Mouse (Mus musculus) urinary bladder, postnatal 4 days (tissue): ENCODE measurements around the gene Rnf213.
A peak's percentile ranks its signal among the peaks of the same experiment; 100 is the strongest.

Source experiments
- DNase-seq, 2 experiments: peaks; one replicate each; pipeline ENCODE4 v3.0.0; 2021 to 2022; ENCODE audit warnings: low spot score in 2 of 2

Gene Rnf213

DNA sequence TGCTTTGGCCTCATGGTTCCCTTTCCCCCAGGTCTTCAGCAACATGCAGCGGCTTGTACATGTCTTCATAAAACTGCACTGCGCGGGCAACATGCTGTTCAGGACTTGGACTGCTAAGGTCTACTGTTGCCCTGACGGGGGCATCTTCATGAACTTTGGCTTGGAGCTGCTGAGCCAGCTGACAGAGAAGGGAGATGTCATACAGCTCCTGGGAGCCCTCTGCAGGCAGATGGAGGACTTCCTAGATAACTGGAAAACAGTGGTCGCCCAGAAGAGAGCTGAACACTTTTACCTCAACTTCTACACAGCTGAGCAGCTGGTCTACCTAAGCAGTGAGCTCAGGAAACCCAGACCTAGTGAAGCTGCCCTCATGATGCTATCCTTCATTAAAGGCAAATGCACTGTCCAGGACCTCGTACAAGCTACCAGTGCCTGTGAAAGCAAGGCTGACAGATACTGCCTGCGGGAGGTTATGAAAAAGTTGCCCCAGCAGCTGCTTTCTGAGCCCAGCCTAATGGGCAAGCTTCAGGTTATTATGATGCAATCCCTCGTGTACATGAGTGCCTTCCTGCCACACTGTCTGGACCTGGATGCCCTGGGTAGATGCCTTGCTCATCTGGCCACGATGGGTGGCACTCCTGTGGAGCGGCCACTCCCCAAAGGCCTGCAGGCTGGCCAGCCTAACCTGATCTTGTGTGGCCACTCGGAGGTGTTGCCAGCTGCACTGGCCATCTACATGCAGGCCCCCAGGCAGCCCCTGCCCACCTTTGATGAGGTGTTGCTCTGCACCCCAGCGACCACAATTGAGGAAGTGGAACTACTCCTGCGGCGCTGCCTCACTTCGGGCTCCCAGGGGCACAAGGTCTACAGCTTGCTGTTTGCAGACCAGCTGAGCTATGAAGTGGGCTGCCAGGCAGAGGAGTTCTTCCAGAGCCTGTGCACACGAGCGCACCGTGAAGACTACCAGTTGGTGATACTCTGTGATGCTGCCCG is 43.3 kb downstream of the Rnf213 start:
- DNase-seq, result no peak

DNA sequence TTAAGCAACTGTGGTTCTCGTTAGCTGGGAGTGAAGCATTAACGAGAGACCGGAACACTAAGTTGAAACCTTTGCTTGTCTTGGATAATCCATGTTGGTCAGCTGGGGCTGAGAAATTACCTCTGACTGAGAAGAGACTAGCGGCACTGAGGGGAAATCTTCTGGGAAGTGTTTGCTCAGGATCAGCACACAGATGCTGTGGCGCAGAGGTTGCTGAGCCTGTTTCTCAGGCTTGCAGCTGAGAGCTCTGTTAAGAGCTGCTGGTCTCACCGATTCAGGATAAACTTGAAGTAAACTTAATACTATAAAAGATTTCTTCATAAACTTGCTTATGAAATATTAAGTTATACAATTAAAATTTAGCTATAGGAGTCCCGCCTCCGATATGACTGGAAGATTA is 45.9 kb downstream of the Rnf213 start:
- DNase-seq, result no peak

DNA sequence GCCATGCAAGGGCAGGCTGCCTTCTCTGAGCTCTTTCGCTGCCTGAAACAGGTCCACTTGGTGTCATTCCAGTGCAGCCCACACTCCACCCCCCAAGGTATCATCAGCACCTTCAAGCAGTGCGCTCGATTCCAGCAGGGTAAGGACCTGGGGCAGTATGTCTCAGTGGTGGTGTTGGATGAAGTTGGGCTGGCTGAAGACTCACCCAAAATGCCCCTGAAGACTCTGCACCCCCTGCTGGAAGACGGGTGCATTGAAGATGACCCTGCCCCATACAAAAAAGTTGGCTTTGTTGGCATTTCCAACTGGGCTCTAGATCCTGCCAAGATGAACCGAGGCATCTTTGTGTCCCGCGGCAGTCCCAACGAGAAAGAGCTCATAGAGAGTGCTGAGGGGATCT is 49.3 kb downstream of the Rnf213 start:
- no peak for DNase-seq

DNA sequence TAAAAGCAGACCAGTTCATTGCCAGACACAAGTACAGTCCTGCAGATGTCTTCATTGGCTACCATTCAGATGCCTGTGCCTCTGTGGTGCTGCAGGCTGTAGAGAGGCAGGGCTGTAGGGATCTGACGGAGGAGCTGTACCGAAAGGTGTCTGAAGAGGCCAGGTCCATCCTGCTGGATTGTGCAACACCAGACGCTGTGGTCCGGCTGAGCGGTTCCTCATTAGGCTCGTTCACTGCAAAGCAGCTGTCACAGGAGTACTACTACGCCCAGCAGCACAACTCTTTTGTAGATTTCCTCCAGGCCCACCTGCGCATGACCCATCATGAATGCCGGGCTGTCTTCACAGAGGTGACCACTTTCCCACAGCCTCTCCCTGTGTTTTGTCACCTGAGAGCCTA is 50.5 kb downstream of the Rnf213 start:
- no peak for DNase-seq

DNA sequence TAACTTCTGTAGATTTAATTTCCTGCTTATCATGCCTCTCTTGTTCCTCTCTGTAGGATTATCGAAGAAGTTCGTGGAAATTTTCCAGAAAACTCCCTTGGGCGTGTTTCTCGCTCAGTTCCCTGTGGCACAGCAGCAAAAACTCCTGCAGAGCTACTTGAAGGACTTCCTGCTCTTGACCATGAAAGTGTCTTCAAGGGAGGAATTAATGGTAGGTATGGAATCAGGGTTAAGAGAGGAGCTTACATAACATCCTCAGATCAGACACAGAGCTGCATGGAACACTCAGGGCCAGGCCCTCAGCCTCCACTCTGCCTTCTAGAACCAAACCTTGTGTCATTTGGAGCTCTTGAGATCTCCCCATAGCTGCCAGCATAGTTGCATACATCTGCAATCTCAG is 63.2 kb downstream of the Rnf213 start:
- no peak for DNase-seq

DNA sequence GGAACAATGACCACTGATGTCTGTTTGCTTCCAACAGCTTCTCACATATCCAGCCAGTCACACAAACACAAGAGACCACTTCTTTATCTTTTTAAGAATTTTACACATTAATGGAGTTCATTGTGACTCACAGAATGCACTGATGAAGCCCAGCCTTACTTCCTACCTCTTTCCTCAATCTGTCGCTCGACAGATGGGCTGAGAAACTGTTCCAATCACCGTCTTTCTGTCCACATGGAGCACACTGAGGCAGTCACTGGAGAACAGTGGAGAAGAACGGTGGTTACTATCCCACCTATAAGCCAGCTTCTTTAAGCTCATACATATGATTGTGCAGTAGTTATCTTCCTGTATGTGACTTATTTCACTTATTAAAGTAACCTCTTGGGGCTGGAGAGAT is 85.0 kb downstream of the Rnf213 start:
- DNase-seq, result no peak

DNA sequence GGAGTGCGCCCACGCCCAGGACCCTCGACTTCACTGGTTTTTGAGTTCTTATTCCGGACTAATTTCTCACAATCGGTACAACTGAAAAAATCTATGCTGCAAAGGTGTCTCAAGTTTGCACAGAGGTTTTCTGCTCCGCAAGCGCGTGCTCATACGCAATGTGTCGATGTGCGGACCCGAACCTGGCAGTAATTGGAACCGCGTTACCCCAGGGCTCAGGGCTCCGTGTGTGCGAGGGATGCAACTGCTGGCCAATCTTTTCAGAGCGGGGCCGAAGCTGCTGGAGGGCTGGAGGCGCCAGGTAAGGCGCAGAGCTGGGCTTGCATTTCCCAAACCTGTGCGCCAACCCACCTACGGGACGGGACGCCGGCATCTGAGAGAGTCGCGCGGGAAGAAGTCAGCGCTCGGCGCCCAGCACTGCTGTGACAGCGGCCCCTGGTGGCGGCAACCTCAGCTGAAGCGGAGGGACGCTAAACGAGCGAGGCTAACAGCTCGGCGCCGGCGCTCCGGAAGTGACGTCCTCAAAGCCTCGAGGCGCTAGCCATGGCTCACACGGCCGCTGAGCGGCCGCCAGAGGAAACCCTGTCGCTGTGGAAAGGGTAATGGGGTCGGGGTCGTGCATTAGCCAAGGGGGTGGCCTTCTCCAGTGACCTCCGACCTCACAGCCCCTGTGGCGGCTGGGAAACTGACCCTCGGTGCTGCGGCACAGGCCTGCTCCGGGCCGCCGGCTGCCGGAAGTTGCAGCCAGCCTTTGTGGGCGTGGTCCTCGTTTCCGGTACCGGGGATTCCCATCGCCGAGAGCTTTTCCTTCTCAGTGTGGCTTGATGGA is 98.2 kb downstream of the Rnf213 start, which contains the start of gene Endov:
Endov (plus strand) TSS at position 487 of the 829 bp plus-strand sequence.
- peak; percentile 96 to 99 for DNase-seq

DNA sequence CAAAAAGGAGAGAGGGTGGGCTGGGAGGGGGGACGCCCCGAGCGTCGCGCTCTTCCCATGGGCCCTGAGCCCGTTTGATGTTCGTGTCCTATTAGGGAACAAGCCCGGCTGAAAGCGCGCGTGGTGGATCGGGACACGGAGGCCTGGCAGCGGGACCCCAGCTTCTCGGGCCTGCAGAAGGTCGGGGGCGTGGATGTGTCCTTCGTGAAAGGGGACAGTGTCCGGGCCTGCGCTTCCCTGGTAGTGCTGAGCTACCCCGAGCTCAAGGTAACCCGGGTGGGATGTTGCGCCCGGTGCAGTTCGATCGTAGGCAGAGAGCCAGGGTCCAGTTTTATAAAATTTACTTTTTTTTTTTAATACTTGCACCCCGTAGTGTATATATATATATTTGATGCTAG is 98.8 kb downstream of the Rnf213 start:
- no peak for DNase-seq

DNA sequence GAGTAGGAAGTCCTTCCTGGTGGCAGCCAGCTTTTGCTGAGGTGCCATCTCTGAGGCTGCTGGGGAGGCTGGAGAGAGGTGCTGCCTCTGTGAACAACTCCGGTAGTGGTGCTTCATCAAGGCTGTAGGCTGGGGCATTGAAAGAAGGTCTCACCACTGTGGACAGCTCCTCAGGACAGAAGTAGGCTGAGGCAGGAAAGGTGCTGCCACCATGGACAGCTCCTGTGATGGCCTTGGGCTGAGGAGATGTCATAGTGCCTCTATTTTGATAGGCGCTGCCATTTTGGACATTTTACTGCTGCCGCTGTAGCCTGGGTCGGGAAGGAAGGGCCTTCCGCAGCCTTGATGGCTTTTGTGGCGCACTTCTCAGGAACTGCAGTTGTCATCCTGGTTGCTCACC is 99.9 kb downstream of the Rnf213 start:
- DNase-seq, result no peak

DNA sequence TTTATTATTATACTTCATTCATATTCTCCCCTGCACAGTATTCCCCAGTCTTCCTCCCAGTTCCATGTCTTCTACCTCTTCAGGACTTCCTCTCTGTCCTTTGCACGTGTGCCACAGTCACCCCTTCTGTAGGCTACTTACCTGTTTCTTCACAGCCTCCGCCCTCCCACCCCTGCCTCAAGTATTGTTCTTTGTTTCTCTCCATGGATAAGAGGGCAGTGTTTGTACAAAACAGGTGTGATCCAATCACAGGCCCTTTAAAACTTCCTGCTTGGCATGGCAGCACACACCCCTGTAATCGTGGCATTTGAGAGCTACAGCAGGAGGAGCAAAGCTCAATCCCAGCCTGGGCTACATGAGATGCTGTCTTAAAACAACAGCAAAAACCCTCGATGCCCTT is 100.6 kb downstream of the Rnf213 start:
- DNase-seq, result no peak

DNA sequence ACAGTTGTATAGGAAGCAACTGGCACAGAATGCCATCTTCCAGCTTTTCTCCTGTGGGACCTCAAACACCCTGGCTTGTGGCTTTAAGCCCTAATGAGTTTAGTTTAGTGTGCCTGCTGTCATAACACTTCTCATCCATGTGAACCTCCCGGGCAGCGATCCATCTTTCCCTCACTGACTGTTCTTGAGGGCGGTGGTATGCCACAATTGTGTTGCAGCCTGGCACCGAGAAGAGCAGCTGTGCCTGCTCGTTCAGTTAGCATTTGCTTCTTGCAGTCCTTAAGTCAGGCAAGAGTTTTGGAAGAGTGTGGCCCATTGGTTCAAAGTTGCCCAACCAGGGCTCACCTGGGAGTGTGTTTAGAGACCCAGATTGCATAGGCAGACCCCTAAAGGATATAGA is 103.2 kb downstream of the Rnf213 start:
- no peak for DNase-seq

DNA sequence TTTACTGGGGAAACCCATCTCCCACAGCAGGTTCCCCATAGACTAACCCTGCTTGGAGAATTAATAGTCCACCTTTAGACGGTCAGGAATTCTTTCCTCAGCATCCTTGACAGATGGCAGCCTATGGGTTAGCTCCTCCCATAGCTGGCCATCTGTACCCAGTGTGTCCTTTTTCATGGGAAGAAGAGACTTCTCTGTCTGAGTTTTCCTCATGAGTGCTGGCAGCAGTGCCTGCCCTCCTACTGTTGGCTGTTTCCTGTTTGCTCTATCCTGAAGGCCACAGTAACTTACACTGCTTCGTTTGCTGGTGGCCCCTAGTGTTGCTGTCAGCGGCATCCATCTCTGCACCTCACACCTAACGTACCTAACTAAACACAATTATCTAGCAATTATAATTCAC is 104.6 kb downstream of the Rnf213 start:
- DNase-seq, result no peak

DNA sequence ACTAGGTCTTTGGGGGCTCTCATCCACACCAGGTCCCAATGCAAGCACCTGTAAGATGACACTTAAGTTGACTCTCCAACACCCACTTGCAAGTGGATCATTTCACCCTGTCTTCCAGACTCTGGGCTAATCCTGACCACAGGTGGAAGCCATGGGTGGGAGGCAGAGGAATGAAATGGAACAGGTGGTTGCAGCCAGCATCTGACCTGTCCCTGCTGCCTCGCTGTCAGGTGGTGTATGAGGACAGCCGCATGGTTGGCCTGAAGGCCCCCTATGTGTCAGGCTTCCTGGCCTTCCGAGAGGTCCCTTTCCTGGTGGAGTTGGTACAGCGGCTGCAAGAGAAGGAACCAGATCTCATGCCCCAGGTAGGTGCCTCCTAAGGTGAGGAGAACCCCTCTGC is 106.4 kb downstream of the Rnf213 start:
- no peak for DNase-seq

DNA sequence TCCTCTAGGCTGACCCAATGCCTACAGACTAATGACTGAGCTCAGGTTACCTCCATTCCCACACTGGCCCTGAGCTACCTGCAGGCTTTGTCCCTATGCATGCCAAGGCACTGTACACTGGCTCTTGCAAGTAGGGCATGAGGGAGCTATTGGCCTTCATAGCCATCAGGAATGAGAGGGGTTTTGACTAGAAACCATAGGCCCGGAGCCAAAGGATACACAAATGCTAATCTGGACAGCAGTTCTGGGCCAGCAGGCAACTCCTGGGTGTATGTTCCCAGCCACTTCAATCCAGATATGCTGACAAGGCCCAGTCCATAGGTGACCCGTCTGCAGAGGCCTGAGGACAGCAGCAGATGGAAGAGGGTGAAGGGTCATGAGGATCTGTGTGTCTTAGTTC is 107.1 kb downstream of the Rnf213 start:
- DNase-seq, result no peak

DNA sequence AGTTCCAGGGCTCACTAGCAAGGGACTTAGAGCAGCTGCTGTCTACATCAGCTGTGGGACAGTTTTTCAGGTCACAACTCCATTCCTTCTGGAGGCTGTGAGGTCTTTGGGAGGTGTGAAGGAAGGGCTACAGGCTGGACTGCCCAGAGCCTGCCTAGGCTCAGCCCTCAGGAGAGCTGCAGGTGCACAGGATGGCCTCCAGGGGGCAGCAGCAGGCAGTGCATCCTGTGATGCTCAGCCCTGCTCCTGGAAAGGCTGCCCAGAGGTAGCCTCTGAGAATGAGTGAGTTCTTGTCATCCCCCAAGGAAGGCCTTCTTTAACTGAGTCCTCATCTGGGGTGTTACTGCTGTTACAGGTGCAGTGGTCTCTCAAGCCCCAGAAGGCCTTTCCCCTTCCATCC is 110.8 kb downstream of the Rnf213 start:
- DNase-seq, result peak; percentile 47 to 77

DNA sequence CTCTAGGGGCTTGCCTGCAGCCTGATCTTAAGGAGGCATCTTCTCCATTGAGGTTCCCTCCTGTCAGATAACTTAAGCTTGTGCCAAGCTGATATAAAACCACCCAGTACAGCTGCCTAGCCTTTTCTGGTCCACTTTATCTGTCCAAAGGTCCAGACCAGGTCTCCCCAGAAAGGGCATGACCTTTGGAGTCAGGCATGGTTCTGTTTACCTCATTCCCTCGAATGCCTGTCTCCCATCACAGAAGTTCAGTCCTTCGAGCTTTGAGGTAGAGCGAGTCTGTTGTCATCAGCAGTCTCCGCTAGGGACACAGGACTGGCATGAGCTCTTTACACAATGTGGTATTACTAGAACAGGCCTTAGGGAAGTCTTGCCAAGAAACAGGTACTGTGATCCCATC is 113.5 kb downstream of the Rnf213 start:
- no peak for DNase-seq

DNA sequence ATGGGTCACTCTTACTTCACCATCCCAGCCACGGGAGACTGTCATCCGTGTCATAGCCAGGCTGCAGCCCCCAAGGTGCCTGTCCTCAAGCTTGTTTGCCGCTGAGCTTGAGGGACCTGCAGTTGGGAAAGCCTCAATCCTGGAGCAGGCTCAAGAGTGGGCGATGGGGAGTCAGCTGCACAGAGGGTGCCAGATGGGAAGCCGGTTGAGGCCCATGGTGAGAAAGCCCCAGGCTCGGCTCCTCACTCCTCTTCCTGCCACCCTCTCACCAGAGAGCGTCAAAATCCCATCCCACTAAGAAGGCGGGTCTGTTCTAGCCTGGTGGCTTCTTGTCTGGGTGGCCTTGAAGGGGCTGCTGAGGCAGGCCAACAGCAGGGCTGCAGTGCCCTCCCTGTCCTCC is 114.9 kb downstream of the Rnf213 start:
- no peak for DNase-seq

DNA sequence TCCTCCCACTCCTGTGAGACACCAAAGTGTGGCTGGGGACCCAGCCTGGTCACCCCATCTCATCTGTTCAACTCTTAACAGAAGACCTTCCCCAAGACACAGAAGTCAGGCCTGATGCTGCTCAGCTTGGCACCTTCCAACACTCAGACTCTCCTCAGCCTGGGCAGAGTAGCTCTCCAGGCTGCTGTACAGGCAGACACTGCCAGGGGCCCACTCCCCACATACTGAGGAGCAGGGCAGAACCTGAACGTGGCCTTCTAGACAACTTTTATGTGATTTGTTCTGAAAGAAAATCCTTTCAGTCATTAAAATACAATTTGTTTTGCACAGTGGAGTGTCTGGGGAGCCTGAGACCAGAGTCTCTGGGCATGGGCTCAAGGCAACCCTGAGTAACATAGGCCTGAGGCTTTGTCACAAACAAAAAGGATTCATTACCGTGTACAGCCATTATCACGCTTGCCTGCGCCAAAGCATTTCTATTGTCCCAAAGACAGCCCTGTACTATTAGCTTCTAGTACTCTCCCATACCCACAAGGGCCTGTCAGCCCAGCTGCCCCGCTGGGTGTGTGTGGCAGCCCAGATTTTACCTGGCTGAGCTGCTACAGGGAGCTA is 116.4 kb downstream of the Rnf213 start:
- DNase-seq, result no peak

DNA sequence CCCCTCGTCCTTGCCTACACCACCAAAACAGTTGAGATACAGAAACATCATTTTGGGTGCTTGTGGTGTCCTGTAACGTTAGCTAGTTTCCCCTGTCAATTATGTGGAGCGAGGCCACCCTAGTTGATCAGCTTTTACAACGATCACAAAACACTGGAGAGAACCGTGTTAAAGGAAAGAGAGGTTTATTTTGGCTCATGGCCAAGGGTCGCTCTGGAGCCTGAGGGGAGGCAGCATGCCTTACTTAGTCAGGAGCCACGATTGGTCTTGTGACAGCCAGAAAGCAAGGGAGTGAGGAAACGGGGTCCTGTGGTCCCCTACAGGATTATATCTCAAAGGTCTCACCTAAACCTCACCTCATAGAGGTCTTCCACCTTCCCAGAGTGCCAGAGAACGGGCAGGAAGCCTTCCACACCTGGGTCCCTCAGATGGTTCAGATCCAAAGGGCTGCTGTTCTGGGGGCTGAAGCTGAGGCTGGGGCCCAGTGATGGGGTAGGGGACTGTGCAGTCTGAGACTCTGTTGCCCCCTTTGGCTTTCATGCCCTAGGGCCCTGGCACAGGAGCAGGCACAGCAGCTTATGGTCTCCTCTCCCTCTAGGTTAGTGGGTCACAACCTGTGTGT is 120.2 kb downstream of the Rnf213 start:
- DNase-seq, result no peak

DNA sequence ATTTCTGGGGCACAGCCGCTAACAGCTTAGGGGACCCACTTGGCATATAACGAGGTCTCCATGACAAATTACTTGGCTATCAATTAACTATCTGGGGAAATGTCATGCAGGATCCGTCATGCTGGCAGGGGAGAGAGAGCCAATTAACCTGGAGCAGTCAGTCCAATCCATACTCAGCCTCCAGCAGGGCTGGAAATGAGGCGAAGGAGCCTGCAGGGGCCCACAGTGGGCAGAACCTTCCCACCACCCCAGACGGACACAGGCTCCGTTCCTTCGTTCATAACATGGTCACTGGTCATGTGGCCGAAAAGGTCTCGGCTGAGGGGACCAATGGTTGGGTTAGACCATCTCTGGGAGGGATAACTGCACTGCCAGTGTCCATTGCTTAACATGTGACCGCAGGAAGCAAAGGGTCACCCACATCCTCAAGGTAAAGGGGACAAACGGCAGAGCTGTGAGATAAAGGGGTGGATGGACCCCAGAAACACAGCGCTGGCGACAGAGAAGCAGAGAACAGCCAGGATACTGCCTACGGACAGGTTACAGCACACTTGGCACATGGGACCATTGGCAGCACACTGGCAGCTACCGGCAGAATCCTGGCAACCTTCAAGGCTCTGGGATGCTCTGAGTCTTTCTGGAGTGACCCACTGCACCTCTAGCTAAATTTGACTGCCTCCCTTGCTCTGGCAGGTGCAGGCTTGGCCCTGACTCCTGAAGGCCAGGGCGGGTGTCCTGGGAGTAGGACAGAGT is 121.4 kb downstream of the Rnf213 start:
- no peak for DNase-seq

DNA sequence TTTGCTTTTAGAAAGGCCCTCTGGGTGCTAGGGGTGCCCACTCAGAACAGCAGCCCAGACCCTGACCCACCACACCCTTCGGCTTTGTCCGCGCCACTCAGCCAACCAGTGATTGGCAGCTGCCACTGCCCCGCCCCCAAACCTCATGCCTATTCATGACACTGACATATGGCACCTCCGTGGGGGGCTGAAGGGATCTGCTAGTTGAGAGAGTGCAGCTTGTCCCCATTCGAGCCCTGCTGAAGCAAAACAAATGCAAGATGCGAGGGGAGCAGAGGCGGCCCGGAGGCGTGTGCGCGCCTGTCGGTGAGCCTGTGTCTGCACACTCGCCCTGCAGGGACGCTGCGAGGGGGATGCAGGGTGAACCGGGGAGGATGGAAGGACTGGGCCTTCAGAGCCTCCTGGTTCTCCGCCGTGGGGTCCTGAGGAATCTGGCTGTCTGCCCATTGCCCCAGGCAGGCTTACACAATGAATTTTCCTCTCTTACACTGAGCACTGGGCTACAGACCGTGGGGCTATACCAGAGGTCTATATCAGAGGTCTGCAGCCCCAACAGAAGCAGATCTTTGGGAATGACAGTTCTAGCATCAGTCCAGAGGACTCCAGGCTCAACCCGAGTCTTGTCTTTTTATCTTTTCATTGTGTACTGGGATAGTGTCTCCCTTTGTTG is 122.2 kb downstream of the Rnf213 start:
- no peak for DNase-seq
